Mouse (Mus musculus): ENCODE data around the gene Nptx1. TPM values are rescaled to one million over a fixed set of nuclear protein-coding genes. Genes with fewer than 3 reads are reported as not detected.

The Nptx1 gene
- polyA plus RNA-seq, 1 experiment from 2014 or later: 1.4 TPM

DNA sequence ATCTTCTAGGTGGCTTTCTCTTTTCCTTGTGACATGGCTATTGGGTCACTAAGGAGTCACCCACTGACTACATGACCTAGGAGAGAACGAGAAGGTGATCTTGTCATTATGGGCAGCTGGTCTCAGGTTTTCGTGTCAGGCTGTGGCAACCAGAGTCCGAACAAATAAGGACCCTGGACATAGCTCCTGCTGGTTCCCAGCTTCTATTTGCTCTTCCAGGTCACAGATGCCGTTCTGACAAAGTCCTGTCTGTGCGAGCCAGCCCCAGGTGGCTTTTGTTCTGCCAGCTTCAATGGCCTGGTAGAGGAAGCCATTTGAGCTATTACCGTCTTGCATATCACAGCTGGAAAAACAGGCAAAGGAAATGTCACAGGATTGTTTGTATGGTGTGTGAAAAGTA is 14.7 kb upstream of the Nptx1 start:
- no peak for DNase-seq (ENCODE audit: extremely low spot score, low spot score)
- H3K27ac ChIP-seq: 0 out of 2 replicates have a peak overlapping the region, but pooled peaks have one; percentile 15
- H3K36me3 ChIP-seq (replicated peaks): no peaks in the 10 kb centered on the region
- no peak overlapping the region for H3K4me3 ChIP-seq
- no peaks in the 10 kb centered on the region for H3K9me3 ChIP-seq
- peaks cover 72% of the 10 kb centered on the region for H3K4me1 ChIP-seq
- WGBS: 35% methylated on average over 6 of the region's 6 CpGs
- peaks cover 85% of the 10 kb centered on the region for H3K27me3 ChIP-seq (ENCODE audit: poor library complexity, severe bottlenecking)

DNA sequence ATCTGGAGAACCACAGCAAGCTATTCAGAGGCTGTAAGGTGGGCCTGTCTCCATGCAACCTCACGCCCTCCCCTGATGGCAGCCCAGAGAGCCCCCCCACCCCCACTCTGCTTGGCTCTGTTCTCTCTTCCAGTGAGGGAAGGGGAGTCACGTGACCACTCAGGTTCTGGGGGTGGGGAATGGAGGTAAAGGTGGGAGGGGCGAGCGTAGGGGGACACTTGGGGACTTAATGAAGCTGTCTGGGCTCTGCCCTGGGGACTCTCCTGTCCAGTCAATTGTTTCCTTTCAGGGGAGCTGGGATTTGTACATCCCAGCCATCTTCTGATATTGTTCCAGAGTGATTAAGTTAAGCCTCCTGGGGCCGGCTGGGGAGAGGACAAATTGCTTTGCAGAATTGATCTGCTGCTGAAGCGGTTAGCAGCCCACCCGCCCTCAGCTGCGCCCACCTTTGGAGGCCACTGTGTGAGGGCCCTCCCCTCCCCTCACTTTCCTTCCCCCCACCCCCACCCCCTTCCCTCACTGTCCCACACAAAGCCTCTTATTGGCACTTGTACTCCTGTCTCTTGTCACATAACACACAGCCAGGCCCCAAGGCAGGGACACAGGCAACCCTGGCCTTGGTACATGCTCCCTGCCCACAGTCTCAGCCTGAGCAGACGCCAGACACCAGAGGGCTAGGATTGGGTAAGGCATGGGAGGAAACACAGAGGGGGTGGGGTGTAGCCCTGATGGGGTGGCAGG is 11.5 kb upstream of the Nptx1 start:
- Histone ChIP-seq H3K36me3 (replicated peaks) (no peaks in the 10 kb centered on the region), H3K9me3 (no peaks in the 10 kb centered on the region), H3K4me3 (peak overlapping the region; percentile 41), H3K27me3 (ENCODE audit: poor library complexity, severe bottlenecking) (peaks cover 95% of the 10 kb centered on the region), H3K27ac (peak overlapping the region; percentile 89), H3K4me1 (peaks cover 57% of the 10 kb centered on the region)
- 7% methylated on average over 9 of the region's 9 CpGs for WGBS
- DNase-seq (ENCODE audit: extremely low spot score, low spot score): peak; percentile 76

DNA sequence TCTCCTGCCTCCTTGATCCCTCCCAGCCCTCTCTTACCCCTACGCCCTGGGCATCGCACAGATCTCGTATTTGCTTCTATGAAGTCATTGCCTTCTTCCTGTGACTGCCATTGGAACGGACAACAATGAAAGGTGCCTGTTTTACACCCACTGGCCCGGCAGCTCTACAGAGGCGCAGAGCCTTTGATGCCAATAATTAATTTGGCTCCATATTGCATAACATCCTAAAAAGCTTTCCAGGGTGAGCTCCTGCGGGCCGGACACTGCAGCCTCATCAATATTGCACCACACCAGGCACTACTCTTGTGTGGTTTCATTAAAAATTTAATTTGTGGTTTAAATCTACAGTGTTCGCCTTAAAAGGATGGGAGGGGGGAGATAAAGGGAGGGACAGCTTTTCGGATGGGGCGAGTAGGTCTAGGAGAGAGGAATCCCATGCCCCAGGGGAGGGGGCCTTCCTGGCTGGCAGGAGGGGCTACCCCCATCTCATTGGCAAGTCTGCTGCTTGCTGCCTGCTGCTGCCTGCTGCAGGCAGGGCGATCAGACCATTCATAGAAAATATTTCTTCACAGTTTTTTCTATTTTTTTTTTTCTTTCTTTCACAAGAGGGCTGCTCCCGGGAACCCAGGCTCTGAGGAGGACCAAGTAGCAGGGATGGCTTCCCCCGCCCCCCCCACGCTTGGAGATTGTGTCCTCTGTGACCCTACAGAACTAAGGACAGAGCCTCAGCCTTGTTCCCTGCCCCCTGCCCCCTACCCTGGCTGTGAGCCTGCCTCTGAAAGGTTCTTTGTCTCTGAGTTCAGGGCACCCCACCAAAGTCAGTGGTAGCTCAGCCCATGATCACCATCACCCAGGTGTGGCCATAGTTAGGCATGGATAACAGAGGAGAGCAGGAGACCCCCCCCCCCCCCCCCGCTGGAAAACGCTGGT is 10.7 kb upstream of the Nptx1 start:
- Histone ChIP-seq H3K9me3 (no peaks in the 10 kb centered on the region), H3K27ac (peak overlapping the region; percentile 89), H3K36me3 (replicated peaks) (no peaks in the 10 kb centered on the region), H3K4me1 (peaks cover 48% of the 10 kb centered on the region), H3K4me3 (peak overlapping the region; percentile 41), H3K27me3 (ENCODE audit: poor library complexity, severe bottlenecking) (peaks cover 95% of the 10 kb centered on the region)
- no peak for DNase-seq (ENCODE audit: extremely low spot score, low spot score)
- 16% methylated on average over 17 of the region's 17 CpGs for WGBS

DNA sequence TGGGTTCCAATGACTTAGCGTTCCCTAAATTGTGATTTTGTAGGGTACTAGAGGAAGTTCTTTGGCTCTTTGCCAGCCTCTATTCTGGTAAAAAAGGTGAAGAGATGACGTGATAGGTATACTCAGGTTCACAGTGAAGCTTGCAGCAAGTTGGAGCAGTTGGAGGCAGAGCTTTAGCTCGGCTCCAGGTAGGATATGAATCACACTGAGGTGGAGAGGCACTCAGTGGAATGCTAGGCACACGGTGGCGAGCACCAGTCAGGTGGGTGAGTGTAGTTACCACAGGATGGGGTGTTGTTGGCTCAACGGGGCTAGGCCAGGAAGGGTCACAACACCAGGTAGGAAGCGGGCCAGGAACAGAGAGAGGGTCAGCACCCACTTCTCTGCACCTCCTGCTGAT is 7.6 kb upstream of the Nptx1 start:
- Histone ChIP-seq H3K4me1 (peaks cover 54% of the 10 kb centered on the region), H3K36me3 (replicated peaks) (no peaks in the 10 kb centered on the region), H3K9me3 (no peaks in the 10 kb centered on the region), H3K27ac (no peak overlapping the region), H3K4me3 (no peak overlapping the region), H3K27me3 (ENCODE audit: poor library complexity, severe bottlenecking) (peaks cover 96% of the 10 kb centered on the region)
- 84% methylated on average over 7 of the region's 7 CpGs for WGBS
- DNase-seq (ENCODE audit: extremely low spot score, low spot score): no peak

DNA sequence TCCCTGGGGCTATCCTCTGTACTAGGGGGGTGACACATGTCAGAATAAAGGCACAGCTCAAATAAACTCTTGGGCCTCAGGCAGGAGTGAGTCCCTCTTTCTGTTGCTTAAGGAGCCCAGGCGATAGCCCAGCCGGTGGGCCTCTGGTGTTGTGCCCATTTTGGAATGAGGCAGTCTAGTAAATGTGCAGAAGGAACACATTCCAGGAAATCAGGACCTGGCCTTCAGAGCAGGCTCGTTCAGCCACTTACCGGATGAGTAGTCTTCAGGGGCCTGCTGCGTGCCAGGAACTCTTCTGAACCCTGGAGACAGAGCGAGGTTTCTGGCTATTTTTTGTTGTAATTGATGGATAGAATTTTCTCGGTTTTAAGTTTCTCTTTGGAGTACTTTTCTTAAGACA is 7.2 kb upstream of the Nptx1 start:
- Histone ChIP-seq H3K4me3 (no peak overlapping the region), H3K27me3 (ENCODE audit: poor library complexity, severe bottlenecking) (peaks cover 96% of the 10 kb centered on the region), H3K9me3 (no peaks in the 10 kb centered on the region), H3K36me3 (replicated peaks) (no peaks in the 10 kb centered on the region), H3K4me1 (peaks cover 53% of the 10 kb centered on the region), H3K27ac (no peak overlapping the region)
- 88% methylated on average over 7 of the region's 7 CpGs for WGBS
- no peak for DNase-seq (ENCODE audit: extremely low spot score, low spot score)

DNA sequence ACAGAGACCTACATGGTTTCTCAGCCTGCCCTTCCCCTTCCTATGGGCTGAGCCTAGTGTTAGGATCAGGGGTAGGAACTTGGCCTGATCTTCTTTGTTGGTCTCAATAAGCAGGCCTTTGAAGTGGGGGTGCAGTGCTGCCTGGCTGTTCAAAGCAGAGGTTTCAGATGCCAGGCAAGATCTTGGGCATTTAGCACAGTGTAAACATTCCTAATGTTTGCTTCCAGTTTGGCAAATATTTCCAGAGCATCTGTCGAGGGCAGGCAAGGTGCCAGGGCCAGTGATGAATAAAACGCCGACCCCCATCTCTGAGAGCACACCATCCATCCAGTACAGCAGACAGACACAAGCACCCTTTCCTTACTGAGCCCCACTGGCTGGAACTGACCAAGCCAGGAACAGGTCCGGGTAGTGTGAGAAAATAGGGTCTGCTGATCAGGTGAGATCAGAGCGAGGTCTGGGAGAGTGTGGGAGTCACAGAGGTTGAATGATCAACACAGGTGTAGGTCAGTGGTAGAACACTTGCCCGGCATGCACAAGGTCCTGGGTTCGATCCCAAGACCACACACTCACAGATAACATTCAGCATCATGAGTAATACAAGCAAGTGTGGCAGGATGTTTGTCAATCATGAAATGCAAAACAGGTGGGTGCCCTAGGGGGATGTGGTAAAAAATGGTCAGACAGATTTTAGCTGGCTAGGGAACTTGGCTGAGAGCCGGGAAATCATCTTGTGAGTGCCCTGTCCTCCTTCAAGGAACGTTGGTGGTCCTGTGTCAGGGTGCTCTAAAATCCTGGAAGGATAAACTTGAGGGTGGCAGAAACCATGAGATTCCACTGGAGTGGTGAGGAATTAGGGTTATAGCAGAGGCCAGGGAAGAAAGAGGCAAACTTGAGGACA is 5.6 kb upstream of the Nptx1 start:
- no peak overlapping the region for H3K4me3 ChIP-seq
- peaks cover 53% of the 10 kb centered on the region for H3K4me1 ChIP-seq
- H3K27ac ChIP-seq: no peak overlapping the region
- no peaks in the 10 kb centered on the region for H3K9me3 ChIP-seq
- 81% methylated on average over 9 of the region's 9 CpGs for WGBS
- H3K36me3 ChIP-seq (replicated peaks): no peaks in the 10 kb centered on the region
- H3K27me3 ChIP-seq (ENCODE audit: poor library complexity, severe bottlenecking): peaks cover 100% of the 10 kb centered on the region
- DNase-seq (ENCODE audit: extremely low spot score, low spot score): no peak

DNA sequence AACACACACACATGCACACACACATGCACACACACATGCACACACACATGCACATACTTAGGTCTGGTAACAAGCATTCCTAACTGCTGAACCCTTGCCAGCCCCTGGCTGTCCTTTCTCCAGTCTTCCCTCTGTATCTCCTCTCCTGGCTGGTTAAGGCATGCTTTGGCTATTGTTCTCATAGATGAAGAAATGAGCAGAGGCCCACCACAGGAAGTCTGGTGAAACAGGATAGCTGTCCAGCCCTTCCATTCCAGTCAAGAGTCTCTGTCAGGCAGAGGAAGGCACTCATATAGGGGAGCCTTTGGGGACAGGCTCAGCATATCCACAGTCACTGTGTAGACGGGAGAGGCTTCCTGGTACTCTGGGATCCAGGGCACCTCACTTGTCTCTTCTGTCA is 4.7 kb upstream of the Nptx1 start:
- Histone ChIP-seq H3K36me3 (replicated peaks) (no peaks in the 10 kb centered on the region), H3K4me1 (peaks cover 53% of the 10 kb centered on the region), H3K27ac (no peak overlapping the region), H3K27me3 (ENCODE audit: poor library complexity, severe bottlenecking) (peaks cover 100% of the 10 kb centered on the region), H3K4me3 (no peak overlapping the region), H3K9me3 (no peaks in the 10 kb centered on the region)
- WGBS: 42% methylated on average over 1 of the region's 1 CpGs
- no peak for DNase-seq (ENCODE audit: extremely low spot score, low spot score)

DNA sequence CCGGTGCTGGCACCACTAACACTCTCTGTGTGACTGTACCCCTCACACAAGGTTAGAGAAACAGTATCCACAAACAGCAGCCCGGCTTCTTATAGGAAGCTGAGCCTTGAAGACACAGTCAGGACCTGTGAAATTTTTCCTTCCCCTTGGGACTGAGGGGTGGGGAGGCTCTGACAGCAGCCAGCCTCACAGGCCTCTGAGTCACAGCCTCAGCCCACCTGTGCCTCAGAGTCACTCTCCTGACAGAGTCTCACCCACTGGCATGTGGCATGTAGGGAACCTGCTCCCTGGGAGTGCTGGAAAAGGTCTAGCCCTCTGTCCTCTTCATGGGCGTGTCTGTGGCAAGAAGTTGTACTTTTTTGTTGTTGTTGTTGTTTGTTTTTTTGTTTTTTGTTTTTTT is 3.9 kb upstream of the Nptx1 start:
- H3K4me3 ChIP-seq: no peak overlapping the region
- peaks cover 100% of the 10 kb centered on the region for H3K27me3 ChIP-seq (ENCODE audit: poor library complexity, severe bottlenecking)
- no peak for DNase-seq (ENCODE audit: extremely low spot score, low spot score)
- whole genome bisulfite sequencing: 66% methylated on average over 3 of the region's 3 CpGs
- no peaks in the 10 kb centered on the region for H3K9me3 ChIP-seq
- H3K4me1 ChIP-seq: peaks cover 58% of the 10 kb centered on the region
- peak overlapping the region; percentile 21; the same call in 1 of the 2 replicates for H3K27ac ChIP-seq
- no peaks in the 10 kb centered on the region for H3K36me3 ChIP-seq (replicated peaks)

DNA sequence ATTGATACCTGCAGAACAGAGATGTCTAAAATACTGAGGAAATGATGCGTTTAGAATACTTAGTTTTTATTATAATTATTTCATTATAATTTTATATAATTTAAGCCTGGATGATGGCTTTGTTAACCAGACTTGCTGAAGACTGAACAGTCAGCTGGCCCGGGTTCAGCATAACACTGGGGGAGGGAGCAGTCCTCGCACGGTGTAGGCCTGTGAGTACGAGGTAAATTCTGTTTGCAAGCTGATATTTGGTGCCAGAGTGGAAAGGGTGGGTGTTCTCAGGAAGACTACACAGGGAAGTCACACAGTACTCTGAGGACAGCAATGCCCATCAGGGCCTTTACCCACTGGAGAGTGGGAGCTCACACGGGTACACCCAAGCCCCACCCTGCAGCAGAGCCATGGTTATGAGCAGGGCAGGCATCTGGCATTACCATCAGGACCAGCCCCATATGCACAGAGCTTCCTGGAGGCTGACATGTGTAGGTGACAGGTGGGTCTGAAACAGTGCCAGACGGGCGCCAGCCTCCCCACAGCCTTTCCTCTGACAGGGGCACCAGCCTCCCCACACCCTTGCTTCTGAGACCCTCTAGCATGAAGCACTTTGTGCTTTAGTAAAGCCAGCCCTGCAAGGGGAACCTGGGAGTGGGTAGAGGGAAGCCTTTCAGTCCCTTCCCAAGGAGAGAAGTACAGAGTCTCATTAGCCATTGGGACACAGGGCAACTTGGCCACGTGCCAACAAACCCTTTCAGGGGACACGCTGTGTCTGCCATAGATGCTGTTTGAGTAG is 3.2 kb upstream of the Nptx1 start:
- no peak overlapping the region for H3K27ac ChIP-seq
- H3K4me1 ChIP-seq: peaks cover 62% of the 10 kb centered on the region
- no peak for DNase-seq (ENCODE audit: extremely low spot score, low spot score)
- 56% methylated on average over 10 of the region's 10 CpGs for WGBS
- H3K4me3 ChIP-seq: no peak overlapping the region
- peaks cover 100% of the 10 kb centered on the region for H3K27me3 ChIP-seq (ENCODE audit: poor library complexity, severe bottlenecking)
- no peaks in the 10 kb centered on the region for H3K9me3 ChIP-seq
- no peaks in the 10 kb centered on the region for H3K36me3 ChIP-seq (replicated peaks)

DNA sequence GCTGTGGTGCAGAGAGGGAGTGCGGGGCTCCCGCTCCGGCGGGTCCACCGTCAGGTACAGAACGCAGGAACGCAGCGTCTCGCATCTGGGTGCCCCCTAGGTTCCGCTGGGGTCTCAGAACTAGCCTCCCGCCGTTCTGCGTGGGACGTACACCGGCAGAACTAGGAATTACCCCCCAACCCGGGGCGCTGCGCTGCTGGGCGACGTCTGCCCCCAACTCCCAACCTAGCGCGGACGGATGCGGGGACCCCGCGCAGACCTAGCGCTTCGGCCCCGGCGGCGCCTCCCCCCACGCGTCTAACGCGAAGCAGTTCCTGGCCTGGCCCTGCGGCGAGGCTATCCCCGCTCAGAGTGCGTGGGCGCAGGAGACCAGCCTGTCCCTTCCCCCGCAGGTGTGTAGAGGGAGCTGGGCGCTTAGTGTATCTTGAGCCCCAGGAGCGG is 1.8 kb upstream of the Nptx1 start:
- DNase-seq (ENCODE audit: extremely low spot score, low spot score): no peak
- WGBS: under 1% methylated on average over 43 of the region's 43 CpGs
- H3K9me3 ChIP-seq: no peaks in the 10 kb centered on the region
- H3K4me3 ChIP-seq: peak overlapping the region; percentile 63
- H3K27ac ChIP-seq: peak overlapping the region; percentile 25; the same call in 1 of the 2 replicates
- peaks cover 100% of the 10 kb centered on the region for H3K27me3 ChIP-seq (ENCODE audit: poor library complexity, severe bottlenecking)
- H3K4me1 ChIP-seq: peaks cover 67% of the 10 kb centered on the region
- no peaks in the 10 kb centered on the region for H3K36me3 ChIP-seq (replicated peaks)

DNA sequence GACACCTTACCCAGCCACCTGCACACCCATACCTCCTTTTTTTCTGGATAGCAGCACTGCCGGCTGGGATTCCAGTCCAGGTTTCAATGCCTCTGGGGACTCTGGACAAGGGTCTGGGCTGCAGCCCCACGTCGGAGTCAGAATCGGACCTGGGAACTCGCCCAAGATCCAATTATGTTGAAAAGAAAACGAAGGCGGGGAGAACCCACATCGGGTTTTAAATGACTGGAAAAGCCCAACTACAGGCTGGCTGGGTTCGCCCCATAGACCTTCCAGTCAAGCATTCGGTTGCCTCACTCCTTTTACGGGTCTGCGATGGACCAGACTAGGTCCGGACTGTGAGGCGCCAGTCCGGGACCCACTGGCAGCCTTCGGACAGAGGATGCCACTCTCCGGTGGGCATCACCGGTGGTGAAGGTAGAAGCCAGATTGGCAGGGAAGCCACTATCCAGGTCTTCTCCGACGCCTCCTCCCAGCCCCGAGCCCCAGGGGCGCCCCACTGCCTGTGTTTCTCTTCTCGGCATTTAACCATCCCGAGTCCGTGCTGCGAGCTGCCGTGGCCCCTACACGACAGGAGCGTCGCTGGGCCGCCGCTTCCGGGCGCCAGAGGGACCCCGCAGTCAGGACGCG is 1.3 kb upstream of the Nptx1 start:
- under 1% methylated on average over 37 of the region's 37 CpGs for WGBS
- DNase-seq (ENCODE audit: extremely low spot score, low spot score): peak; percentile 37
- Histone ChIP-seq H3K4me1 (peaks cover 67% of the 10 kb centered on the region), H3K4me3 (peak overlapping the region; percentile 63), H3K9me3 (no peaks in the 10 kb centered on the region), H3K27ac (peak overlapping the region; percentile 25; the same call in 1 of the 2 replicates), H3K27me3 (ENCODE audit: poor library complexity, severe bottlenecking) (peaks cover 100% of the 10 kb centered on the region), H3K36me3 (replicated peaks) (no peaks in the 10 kb centered on the region)

Measured in forebrain, embryonic 10.5 days (tissue).